Mouse (Mus musculus) layer of hippocampus, postnatal 14 days (tissue): ENCODE results near the gene Abhd13. TPM values are rescaled to one million over a fixed set of nuclear protein-coding genes. Genes with fewer than 3 reads are reported as not detected.

Source experiments
- DNase-seq, 2 experiments: peaks; one replicate each; pipeline ENCODE4 v3.0.0; 2021 to 2022; ENCODE audit warnings: low spot score in 2 of 2, mixed read lengths in 1 of 2
- total RNA-seq, 2 experiments: library from RNA; stranded (reverse); gene quantifications; 2 replicates each; pipeline ENCODE4 v1.2.3; 2021

Gene Abhd13
- total RNA-seq, 2 experiments from 2014 or later: 28.4 to 31.7 TPM

DNA sequence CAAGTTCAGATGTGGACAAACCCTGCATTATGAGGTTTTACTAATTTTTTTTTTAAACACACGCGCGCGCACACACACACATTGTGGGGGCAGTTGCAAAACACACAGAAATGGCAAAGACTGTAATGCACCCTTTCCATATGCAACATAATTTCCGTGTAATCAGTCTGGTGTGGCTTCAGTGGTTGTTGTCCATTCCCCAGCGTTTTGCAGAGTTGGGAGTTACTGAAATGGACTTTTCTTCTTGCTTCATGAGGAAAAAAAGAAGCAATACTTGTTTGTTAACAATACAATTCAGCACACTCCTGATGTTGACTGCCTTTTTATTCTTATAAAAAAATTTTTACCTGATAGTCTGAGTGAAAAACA is 30.1 kb downstream of the Abhd13 start:
- no peak for DNase-seq

GRCm38 (mm10) chr8:10016252-10016651 is 38.7 kb downstream of the Abhd13 start:
- DNase-seq: no peak

DNA sequence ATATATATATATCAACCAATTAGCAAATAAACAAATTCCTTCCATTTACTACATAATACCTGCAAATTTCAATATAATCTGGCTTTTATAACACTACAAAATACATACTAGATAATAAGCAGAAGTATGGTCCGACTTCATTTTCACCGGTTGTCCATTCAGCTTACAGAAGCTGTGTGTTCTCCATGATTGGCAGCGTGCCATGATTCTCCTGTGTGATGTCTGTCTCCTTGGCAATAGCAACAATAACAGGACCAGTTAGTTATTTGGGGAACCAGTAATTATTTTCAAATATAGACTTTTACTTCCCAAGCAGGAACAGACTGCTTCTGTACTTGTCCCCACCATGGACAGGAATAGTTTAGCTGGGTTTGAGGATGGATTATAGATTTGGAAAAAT is 39.7 kb downstream of the Abhd13 start:
- DNase-seq: peak in 1 of 2 experiments; percentile 40

- DNase-seq: no peak
Observed at GRCm38 (mm10) chr8:10030320-10031060, 53.0 kb downstream of the Abhd13 start.

DNA sequence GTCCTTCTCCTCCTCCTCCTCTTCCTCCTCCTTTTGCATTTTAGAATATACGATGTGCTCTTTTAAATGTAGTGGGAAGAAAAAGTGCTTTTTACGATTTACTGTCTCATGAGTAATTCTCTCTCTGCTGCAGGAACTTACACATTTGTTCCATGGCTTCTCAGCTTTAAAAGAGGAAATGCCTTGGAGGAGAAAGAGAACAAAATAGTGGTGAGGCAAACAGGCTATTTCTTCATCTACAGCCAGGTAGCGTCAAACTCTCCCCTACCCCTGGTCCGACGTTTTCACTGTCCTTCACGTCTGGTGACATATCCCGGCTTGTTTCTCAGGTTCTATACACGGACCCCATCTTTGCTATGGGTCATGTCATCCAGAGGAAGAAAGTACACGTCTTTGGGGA is 53.7 kb downstream of the Abhd13 start:
- DNase-seq: no peak

DNA sequence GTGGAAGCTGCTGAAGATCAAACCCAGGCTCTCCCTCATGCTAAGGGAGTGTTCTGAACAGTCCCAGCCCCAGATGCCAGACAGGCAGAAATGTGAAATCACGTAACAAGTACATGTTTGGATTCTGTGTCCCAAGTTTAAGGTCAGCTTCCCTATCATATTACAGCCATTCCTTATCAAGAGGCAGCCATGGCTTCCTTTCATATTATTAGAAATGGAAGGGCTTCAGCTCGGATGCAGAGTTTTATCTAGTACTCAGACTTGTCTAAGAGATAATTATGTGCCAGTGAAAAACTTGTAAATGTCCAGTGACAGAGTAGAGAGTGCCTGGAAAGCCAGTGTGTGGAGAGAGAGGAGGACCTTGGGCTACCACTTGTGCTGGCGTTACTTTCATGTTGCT is 63.4 kb downstream of the Abhd13 start:
- DNase-seq: no peak

Other genes with a start within 250 kb of the Abhd13 start
- 100 to 1,000 TPM in 1 of 2 experiments, 10 to 100 TPM in 1; 98.4 to 111 TPM for gene Fam155a, start 206.5 kb upstream of the Abhd13 start, total RNA-seq
- gene Gm10217, start 113.5 kb upstream of the Abhd13 start, total RNA-seq: not detected
- gene Lig4, start within 50 bp of the Abhd13 start, total RNA-seq: 10 to 100 TPM; 10.8 to 10.9 TPM
- 1 to 10 TPM; 2.5 to 4.2 TPM for gene Tnfsf13b, start 28.8 kb downstream of the Abhd13 start, total RNA-seq
- gene Myo16, start 176.2 kb downstream of the Abhd13 start, total RNA-seq: 10 to 100 TPM; 50.5 to 51.3 TPM